Mouse (Mus musculus) splenic B cell, adult 2 months (primary cell): ENCODE measurements around the gene Ppil1.
A peak's percentile ranks its signal among the peaks of the same experiment; 100 is the strongest.

Experiments
- DNase-seq: peaks from one replicate; pipeline ENCODE4 v3.0.0-alpha.2; 2011; ENCODE audit warnings: low read depth, low spot score
- H3K27me3 ChIP-seq: 2 replicates; pipeline ENCODE4 v1.6.1; 2012; ENCODE audit warnings: mild to moderate bottlenecking, low read length, moderate library complexity, mixed read lengths; ENCODE audit not compliant: control insufficient read depth, poor library complexity, insufficient read depth, severe bottlenecking
- H3K36me3 ChIP-seq: 2 replicates; pipeline ENCODE4 v1.6.1; 2012; ENCODE audit warnings: mild to moderate bottlenecking, low read length, moderate library complexity, mixed read lengths; ENCODE audit not compliant: control insufficient read depth, poor library complexity, insufficient read depth, severe bottlenecking

The Ppil1 gene

GRCm38 (mm10) chr17:29263840-29264633 lies at the start of gene Ppil1:
Ppil1 (minus strand) TSS chr17:29264186.
- DNase-seq, result peak; percentile 80
- Histone ChIP-seq H3K27me3 (no peaks in the 10 kb centered on the region; the same call in 1 of the 2 replicates), H3K36me3 (peaks cover 4% of the 10 kb centered on the region)

- Histone ChIP-seq H3K36me3 (no peaks in the 10 kb centered on the region), H3K27me3 (no peaks in the 10 kb centered on the region)
- DNase-seq, result peak; percentile 60
Measured at GRCm38 (mm10) chr17:29313300-29313699, 49.3 kb upstream of the Ppil1 start.

DNA sequence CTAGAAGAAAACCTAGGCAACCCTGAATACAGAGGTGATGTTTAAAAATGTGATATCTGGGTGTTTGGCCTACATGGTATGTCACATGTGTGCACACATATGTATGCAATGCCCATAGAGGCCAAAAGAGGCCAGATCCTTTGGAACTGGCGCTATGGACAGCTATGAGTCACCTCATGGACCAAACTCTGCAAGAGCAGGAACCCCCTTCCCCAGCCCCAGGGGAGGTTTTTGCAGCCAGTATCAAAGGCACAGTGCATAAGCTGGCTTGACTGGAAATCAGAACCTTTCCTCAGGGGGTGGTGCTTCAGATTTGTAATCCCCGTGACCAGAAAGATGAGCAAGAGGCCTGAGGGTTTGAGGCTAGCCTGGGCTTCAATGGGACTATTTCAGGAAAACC lies 48.1 kb upstream of the Ppil1 start:
- Histone ChIP-seq H3K27me3 (no peaks in the 10 kb centered on the region), H3K36me3 (no peaks in the 10 kb centered on the region)
- no peak for DNase-seq

DNA sequence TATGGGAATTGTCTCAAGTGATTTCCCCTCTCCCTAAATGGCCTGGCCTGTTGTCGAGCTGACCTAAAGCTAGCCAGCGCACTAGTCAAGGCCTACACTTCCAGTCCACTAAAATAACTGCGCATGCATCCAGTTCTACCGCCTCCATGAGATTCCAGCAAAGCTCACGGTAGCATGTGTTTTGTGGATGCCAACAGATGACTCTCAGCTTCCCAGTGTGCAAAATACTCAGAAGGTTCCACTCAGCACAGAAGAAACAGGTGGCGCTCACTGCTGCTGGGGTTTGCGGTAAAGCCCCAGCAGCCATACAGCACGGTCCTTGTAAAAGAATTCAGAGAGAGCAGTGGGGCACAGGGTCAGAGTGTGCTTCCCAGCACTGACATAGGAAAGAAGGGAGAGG lies 47.6 kb upstream of the Ppil1 start:
- no peaks in the 10 kb centered on the region for H3K27me3 ChIP-seq
- H3K36me3 ChIP-seq, result no peaks in the 10 kb centered on the region
- no peak for DNase-seq

DNA sequence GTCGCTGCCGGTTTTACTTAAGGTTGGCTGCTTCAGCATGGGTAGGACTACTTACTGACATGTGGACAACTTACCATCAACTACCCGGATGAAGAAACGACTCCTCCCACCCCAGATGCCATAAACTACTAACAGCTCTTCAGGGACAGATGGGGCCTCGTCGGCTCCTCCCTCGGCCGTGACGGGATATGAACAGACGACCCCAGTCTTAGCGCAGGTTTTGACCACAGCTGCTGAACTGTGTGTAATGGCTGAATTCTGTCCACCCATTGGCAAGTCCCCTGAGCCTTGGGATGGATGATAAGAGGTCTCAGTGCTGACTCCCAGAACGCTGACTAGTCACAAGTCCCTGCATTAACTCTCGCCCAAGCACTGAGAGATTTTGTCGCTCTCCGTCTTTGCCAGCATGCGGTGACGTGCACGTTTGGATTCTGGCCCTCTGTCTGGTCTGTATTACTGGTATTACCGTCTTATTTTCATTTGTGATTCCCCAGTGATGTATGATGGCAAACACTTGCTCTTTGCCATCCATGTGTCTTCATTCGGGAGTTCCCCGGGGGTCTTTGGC lies 46.2 kb upstream of the Ppil1 start:
- DNase-seq, result no peak
- Histone ChIP-seq H3K27me3 (no peaks in the 10 kb centered on the region), H3K36me3 (no peaks in the 10 kb centered on the region)

DNA sequence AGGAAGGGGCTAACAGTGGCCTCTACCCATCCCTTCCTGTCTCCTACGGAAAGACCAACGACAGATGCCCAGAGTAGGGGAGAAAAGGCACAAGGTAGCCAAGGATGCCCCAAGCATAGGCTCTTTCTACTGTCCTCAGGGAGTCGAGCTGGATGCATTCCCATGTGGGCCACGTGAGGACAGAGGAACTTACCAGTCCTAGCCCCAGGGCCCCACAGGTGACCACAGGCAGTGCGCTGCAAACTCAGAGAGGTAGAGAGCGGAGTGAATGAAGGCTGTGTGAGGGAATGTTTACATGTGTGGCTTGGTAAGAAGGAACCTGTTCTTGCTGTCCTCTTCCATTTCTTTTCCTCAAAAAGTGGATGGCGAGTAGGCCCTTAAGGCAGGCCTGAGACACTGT lies 41.9 kb upstream of the Ppil1 start:
- peaks cover 5% of the 10 kb centered on the region for H3K36me3 ChIP-seq
- H3K27me3 ChIP-seq, result no peaks in the 10 kb centered on the region
- DNase-seq, result peak; percentile 34

GRCm38 (mm10) chr17:29305058-29305806 lies 41.2 kb upstream of the Ppil1 start:
- peak; percentile 25 for DNase-seq
- H3K27me3 ChIP-seq, result no peaks in the 10 kb centered on the region
- H3K36me3 ChIP-seq, result peaks cover 5% of the 10 kb centered on the region

- Histone ChIP-seq H3K27me3 (no peaks in the 10 kb centered on the region), H3K36me3 (peaks cover 9% of the 10 kb centered on the region)
- DNase-seq, result peak; percentile 71
Measured at GRCm38 (mm10) chr17:29304376-29305057, 40.5 kb upstream of the Ppil1 start.

DNA sequence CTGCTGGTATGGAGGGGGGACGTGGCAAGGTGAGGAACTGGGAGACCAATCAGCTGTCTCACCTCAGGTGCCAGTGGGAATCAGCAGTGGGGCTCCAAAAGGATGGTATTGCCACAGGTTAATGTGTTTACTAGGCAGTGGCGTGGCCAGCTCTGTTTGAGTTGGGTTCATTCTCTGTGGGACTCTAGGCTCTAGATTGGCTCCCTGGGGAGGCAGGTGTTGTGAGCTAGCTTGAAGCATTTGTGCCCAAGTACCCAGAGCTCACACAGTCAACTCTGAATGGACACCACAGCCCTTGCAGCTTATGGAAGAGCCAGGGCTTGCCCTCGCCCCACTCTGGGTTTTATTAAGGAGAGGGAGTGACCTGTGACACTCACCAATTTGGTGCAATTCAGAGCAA lies 39.9 kb upstream of the Ppil1 start:
- no peaks in the 10 kb centered on the region for H3K27me3 ChIP-seq
- peaks cover 9% of the 10 kb centered on the region for H3K36me3 ChIP-seq
- peak; percentile 48 for DNase-seq

DNA sequence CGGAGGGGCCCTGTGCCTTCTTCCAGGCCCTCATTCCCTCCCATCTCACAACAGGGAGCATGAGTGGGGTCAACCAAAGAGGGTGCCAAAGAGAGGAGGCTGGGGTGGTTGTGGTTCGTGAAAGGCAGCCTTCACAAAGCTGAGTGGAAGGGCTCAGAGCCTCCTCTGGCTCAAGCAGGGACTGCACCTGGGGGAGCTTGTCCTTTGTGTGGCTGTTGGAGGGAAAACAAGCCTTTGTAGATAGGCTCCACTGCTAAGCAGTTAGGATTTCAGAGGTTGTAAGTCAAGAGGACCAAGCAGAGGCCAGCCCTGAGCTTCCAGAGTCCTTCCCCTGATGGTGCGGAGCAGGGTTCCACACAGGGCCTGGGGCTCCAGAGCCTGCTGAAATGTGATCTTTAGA lies 39.1 kb upstream of the Ppil1 start:
- Histone ChIP-seq H3K27me3 (no peaks in the 10 kb centered on the region), H3K36me3 (peaks cover 9% of the 10 kb centered on the region)
- peak; percentile 64 for DNase-seq

DNA sequence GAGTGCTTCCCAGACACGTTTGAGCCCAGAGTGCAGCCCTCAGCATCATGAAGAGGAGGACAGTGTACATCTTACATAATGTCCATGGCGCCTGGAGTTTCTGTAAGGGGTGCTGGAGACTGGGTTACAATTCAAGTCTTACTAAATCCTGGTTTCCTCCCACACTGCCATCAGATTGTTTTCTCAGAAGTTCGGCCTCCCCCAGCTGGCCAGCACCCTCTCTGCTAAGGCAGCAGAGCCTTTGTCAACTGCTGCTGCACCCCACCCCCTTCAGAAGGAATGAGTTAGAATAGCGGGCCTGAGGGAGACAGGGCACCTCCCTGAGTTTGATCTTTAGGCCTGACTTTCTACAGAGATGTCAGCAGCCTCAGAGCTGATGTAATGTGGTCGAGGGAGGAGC lies 38.2 kb upstream of the Ppil1 start:
- H3K27me3 ChIP-seq, result no peaks in the 10 kb centered on the region
- H3K36me3 ChIP-seq, result peaks cover 12% of the 10 kb centered on the region
- no peak for DNase-seq

DNA sequence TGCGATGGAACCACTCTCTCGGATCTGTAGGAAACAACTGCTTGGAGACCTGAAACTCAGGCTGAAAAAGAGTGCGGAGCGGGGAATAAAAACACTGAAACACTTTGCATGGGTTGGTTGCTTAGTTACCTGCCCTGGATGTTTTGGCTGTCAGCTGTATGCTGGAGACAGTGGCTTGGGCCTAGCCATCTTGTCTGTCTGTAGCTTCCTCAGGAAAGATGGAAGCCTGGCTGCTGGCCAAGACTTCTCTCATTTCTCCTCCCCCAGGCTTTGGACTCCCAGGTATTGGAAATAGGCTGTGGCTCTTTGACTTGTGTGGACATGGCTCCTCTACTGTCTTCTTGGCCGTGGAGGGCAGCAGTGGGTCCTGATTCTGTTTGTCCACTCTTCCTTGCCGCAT lies 37.4 kb upstream of the Ppil1 start:
- no peak for DNase-seq
- H3K36me3 ChIP-seq, result peaks cover 12% of the 10 kb centered on the region
- no peaks in the 10 kb centered on the region for H3K27me3 ChIP-seq

- DNase-seq, result no peak
- no peaks in the 10 kb centered on the region for H3K27me3 ChIP-seq
- H3K36me3 ChIP-seq, result peaks cover 12% of the 10 kb centered on the region
Measured at GRCm38 (mm10) chr17:29300926-29301325, 36.9 kb upstream of the Ppil1 start.

DNA sequence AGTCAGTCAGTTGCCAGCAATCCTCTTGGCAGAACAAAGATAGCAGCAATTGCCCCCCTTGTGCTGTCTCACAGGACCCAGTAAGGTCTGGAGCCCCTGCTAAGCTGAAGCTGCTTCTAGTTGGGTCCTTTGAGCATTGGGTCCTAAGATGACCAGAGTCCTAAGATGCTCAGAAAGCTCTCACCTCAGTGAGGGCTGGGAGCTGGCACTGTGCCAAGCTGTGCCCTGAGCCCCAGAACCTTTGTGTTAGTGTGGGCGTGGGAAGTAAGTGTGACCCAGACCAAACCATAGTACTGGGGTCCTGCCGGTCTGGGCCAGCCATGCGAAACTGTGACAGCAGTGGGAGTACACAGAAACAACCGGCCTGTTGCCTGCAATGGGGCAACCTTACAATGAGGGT lies 35.3 kb upstream of the Ppil1 start:
- Histone ChIP-seq H3K27me3 (no peaks in the 10 kb centered on the region), H3K36me3 (peaks cover 13% of the 10 kb centered on the region)
- no peak for DNase-seq

- peaks cover 17% of the 10 kb centered on the region for H3K36me3 ChIP-seq
- no peaks in the 10 kb centered on the region for H3K27me3 ChIP-seq
- DNase-seq, result peak; percentile 30
Measured at GRCm38 (mm10) chr17:29297813-29298212, 33.8 kb upstream of the Ppil1 start.
